Mouse (Mus musculus): ENCODE results near the gene Zfp281.
A peak's percentile ranks its signal among the peaks of the same experiment; 100 is the strongest.

Gene Zfp281

DNA sequence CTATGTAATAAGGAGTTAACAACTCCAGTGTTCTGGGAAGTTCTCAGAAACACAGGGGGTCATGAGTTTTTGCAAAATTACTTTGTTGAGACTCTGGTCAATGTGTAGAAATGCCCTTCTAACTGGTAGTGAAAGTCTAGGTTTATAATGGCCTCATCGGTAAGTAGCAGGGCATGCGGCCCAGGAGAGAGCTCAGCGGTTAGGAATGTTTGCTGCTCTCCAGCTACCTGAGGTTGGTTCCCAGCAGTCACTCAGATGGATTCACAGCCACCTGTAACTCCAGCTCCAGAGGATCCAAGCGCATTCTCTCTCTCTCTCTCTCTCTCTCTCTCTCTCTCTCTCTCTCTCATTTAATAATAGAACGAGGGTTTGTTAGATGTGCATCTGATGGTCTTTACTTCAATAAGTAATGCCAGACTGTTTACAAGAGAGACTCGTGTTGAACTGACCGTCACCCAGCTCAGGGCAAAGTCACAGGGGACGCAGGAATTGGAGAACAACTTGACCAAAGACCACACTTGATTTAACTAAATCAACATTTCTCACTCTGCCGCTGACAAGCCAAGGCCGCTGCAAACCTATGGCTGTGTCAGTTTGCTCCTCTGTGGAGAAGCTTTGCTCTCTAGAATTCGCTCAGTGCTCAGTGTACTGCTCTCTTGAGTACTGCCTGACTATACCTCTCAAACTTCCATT lies 9.8 kb upstream of the Zfp281 start:
- no peak for DNase-seq

DNA sequence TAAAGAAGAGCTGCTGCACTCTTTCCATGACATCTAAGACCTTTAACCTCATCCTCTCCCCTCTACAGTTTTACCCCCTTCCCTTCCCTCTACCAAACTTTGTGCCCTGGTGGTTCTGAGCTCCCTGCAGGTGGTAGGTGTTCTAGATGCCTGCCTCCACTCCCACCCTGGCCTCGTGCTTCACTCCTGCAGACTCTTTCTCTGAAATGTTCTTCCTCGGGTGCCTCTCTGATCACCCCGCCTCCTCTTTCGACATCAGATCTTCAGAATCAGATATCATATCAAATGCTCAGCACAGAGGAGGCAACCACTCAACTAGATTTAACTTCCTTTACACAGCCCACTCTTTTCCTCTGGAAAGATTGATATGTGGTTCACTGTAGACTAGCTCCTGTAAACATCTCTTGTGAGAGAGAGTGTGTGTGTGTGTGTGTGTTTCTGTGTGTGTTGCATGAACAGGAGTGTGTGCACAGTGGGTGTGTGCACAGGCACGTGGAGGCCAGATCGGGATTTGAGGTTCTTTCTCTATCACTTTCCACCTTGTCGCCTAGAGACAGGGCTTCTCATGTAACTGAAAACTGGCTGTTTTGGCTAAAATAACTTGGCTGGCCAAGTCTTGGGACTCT lies 7.4 kb upstream of the Zfp281 start:
- DNase-seq, result no peak

DNA sequence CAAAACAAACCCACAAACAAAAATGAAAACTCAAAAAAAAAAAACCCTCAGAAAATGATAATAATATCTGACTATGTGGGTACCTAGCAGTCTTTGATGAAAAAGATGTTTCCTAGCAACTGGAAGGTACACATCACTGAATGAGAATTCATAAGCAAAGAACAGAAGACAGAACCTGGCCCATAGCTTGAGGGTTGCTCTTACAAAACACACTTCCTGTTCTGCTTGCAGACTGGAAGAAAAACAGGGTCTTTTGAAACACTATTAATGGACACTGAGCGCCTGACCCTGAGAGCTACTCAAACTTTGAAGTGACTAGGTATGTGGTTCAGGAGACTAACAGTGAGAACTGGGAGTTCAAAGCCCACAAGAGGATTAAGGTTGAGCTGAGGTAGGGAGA lies 6.1 kb upstream of the Zfp281 start:
- no peak for DNase-seq

DNA sequence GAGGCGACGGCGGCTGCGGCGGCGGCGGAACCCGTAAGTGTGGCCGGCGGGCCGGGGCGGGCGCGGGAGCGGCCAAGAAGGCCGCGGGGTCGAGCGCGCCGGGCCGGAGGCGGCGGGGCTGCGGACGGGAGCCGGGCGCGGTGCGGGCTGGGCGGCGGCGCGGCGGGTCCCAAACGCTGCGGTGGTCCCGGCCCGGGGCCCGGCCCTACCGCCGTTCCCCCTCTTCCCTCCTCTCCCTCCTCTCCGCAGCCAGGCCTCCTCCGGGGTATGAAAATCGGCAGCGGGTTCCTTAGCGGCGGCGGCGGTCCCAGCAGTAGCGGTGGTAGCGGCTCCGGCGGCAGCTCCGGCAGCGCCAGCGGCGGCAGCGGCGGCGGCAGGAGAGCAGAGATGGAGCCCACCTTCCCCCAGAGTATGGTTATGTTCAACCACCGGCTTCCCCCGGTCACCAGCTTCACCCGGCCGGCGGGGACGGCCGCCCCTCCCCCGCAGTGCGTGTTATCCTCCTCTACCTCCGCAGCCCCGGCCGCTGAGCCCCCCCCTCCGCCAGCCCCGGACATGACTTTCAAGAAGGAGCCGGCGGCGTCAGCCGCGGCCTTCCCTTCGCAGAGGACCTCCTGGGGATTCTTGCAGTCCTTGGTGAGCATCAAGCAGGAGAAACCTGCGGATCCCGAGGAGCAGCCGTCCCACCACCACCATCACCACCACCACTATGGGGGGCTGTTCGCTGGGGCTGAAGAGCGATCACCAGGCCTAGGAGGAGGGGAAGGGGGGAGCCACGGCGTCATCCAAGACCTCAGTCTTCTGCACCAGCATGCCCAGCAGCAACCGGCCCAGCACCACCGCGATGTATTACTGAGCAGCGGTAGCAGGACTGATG lies 556 bp downstream of the Zfp281 start:
- DNase-seq, result peak in 1 of 2 experiments; percentile 48

DNA sequence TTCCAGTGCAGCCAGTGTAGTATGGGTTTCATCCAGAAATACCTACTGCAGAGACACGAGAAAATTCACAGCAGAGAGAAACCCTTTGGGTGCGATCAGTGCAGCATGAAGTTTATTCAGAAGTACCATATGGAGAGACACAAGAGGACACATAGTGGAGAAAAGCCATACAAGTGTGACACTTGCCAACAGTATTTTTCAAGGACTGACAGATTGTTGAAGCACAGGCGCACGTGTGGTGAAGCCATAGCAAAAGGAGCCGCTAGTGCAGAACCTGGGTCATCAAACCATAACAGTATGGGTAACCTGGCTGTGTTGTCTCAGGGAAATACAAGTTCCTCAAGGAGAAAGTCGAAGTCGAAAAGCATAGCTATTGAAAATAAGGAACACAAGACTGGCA lies 1.4 kb downstream of the Zfp281 start:
- DNase-seq, result no peak

DNA sequence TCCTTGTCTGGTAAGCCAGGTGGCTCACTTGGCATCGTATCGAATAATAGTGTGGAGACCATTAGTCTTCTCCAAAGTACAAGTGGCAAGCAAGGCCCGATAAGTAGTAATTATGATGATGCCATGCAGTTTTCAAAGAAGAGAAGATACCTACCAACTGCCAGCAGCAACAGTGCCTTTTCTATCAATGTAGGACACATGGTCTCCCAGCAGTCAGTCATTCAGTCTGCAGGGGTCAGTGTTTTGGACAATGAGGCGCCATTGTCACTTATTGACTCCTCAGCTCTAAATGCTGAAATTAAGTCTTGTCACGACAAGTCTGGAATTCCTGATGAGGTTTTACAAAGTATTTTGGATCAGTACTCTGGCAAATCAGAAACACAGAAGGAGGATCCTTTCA lies 2.1 kb downstream of the Zfp281 start:
- DNase-seq, result no peak

DNA sequence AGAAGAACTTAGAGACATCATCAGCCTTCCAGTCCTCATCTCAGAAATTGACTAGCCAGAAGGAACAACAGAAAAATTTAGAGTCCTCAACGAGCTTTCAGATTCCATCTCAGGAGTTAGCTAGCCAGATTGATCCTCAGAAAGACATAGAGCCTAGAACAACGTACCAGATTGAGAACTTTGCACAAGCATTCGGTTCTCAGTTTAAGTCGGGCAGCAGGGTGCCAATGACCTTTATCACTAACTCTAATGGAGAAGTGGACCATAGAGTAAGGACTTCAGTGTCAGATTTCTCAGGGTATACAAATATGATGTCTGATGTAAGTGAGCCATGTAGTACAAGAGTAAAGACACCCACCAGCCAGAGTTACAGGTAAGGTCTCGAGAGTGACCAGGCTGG lies 2.9 kb downstream of the Zfp281 start:
- DNase-seq, result no peak

DNA sequence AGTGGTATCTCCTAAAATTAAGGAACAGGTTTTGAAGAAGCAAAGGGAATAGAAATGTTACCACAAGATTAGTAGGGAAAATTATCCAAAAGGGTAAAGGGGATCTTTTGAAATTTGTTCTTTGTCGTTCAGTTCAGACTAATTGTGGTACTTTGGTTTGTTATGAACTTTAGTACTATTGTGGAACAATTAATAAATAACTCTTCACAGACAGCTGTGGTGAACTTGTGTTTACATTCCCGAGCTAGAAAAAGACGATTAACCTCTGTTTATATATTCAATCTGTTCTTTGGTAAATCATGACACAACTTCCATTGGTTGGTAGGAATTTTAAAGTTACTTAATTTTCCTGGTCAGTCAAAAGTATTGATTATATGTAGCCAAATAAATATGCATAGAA lies 8.2 kb downstream of the Zfp281 start:
- DNase-seq, result no peak

DNA sequence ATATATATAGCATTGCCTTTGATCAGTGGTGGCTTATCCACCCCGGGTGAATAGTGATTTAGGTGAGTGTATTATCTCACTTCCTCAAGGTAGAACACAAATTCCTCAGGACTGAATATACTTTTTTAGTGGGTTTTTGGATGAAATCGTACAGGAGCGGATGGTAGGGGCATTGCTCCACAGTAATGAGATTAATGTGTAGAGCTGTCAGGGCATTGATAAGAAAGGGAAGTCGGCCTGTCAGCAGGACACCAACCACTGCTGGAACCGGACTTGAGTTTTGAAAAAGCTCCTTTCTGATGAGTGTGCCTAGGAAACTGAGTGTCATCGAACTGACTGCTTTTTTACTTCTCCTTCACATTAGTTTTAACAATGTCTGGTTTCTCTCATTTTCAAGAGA lies 10.9 kb downstream of the Zfp281 start:
- DNase-seq, result no peak

DNA sequence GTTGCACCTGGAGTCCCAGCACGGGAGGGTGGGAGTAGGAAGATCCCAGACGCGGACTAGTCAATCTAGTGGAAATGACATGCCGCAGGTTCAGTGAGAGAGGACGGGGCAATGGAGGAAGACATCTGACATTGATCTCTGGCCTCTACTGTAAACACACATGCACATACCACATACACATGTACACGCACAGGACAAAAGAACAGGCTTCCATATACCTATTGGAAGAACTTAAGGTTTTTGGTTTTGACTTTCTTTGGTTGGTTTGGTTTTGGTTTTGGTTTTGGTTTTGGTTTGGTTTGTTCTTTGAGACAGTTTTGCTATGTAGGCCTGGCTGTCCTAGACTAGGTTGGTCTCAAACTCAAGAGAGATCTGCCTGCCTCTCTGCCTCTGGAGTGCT lies 12.2 kb downstream of the Zfp281 start:
- no peak for DNase-seq

DNA sequence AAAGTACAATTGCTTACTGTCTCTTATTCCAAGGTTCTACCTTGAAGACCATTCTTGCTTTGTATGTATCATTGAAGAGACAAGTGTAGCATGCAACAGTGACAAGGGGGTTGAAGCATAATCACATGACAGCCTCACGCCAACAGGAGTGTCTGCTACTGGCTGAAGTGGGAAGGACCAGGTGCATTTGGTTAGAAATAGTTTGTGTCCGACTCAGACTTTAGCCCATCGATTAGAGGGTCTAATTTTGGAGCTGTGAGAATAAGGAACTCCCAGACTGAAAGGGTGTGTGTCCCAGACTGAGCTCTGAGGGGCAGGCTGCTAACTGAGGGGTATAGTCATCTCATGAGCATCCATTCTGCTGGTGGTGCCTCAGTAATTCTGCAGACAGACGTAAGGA lies 13.0 kb downstream of the Zfp281 start:
- DNase-seq, result no peak

DNA sequence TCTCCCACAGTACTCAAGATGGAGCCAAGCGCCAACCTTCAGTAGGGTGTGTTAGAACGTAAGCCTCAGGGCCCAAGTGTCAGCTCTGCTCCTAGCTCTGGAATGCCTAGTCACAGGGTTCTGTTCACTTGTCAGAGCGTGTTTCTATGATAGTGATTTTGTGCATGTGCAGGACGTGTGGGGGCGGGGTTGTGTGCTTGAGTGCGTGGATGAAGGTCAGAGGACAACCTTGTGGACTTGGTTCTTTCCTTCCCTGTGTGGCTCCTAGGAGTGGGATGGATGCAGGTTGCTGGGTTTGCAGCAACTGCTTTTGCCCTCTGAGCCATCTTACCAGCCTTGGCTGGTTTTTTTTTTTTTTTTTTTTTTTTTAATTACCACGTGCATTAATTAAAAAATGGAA lies 13.5 kb downstream of the Zfp281 start:
- no peak for DNase-seq

DNA sequence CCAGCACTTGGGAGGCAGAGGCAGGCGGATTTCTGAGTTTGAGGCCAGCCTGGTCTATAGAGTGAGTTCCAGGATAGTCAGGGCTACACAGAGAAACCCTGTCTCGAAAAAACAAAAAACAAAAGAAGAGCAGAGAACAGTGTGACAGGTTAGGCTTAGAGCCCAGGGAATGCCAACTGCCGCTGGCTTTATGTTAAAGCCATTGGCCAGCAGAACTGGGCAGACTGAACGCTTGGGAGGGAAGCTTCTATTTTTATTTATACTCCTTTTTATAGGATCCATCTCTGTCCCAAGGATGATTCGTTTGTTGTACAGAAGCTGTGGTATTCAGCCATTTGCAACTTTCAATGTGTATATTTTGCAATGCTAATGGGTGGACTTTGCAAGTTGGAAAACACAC lies 14.0 kb downstream of the Zfp281 start:
- no peak for DNase-seq

DNA sequence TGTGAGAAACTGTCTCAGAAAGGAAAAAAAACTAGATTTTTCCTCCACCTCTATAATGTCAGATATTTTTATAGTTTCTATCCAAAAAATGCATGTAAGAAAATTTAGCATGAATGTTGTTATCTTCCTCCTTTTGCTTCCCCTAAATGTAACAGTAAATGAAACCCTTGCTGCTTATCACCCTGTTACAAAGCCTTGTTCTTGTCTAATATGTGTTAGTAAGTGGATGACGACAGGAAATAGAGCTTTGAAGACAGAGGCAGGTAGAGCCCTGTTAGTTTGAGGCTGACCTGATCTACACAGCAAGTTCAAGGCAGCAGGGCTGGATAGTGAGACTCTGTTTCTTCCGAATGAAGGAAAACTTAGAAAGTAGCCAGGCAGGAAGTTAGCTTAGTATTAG lies 14.5 kb downstream of the Zfp281 start:
- no peak for DNase-seq

DNA sequence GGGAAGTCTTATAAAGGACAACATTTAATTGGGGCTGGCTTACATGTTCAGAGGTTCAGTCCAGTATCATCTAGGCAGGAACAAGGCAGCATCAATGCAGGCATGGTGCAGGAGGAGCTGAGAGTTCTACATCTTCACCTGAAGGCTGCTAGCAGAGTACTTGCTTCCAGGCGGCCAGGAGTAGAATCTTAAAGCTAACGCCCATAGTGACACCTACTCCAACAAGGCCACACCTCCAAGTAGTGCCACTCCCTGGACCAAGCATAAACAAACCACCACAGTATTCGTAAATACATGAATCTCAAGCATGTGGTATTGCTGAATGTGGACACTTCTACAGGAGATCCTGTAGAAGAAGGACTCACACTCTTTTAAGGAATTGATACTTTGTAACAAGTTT lies 18.0 kb downstream of the Zfp281 start:
- no peak for DNase-seq

DNA sequence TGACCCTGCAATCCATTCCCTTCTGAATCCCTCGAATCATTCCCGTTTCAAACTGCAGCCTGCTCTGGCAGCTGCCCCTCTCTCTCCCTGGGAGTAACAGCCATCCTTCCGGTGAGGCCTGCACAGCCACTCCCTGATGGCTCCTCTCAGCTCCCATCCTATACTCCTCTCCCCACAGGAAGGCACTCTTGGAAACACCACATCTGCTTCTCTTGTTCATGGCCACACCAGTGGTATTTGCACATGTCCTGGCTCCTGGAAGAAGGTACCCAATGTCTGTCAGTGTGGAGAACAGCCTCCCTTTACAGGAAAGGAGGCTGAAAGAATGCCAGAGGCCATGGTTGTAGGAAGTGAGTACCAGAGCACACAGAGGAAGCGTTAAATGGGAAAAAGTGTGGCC lies 19.8 kb downstream of the Zfp281 start:
- DNase-seq, result no peak

DNA sequence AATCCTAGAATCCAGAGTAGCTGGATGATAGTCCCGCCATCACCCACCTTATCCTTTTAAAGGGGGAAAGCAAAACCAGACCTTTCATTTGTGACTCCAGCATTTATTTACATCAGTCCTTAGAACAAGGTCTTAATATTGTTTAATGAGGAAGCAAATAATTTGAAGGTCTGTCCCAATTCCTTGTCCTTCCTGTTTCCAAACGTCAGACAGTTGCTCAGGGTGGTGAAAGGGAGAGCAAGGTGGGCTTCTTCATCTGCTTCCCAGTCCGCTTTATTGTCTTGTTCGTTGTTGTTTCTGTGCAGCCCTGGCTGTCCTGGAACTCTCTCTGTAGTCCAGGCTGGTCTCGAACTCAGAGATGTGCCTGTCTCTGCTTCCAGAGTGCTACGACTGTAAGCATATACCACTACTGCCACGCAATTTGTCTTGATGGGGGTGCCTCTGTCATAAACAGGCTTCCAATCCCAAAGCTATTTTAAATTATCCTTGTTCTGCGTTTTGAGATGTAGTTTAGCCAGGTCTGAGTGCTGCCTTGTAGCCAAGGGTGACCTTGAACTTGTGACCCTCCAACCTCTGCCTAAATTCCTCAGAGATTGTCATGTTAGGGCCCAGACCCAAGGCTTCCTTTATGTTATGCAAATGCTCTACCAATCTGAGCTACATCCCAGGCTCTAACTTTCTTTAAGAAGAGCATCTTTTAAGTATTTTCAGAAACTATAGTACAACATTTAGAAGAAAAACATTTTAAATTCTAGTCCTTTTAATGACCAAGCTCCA lies 21.3 kb downstream of the Zfp281 start:
- DNase-seq, result no peak

DNA sequence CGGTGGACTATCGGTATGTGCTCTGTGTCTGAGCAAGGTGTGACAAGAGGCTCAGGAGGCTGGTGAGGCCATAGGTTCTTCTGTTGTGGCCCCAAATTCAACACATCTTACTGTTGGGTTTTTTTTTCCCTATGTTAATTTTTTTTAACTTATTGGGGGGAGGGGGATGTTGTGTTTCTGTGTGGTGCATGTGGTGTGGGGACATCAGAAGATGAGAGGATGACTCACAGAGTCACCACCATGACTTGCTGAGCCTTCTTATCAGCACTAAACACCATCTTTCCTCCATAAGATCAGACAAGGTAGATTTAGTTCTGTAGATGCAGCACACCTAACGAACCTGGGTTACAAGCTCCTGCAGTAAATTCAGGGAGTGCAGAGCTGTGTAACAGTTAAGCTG lies 27.4 kb downstream of the Zfp281 start:
- DNase-seq, result no peak

DNA sequence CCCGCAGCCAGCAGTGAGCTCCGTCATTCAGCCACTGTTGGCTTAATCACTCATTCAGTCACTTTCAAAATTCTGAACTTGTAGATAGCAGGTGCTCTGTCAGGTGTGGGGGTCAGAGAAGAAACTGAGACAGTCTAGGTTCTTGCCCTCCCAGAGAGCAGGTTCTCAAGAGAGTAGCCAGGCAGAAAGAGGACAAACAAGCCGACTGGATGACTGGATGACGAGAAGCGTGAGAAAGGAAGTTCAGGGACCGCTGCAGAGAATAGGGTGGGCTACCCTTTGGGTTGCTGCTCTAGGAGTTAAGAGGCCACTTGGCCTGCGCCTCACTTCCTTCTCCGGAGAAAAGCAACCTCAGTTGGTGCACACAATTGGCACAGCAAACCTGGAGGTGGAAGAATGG lies 28.8 kb downstream of the Zfp281 start:
- no peak for DNase-seq

DNA sequence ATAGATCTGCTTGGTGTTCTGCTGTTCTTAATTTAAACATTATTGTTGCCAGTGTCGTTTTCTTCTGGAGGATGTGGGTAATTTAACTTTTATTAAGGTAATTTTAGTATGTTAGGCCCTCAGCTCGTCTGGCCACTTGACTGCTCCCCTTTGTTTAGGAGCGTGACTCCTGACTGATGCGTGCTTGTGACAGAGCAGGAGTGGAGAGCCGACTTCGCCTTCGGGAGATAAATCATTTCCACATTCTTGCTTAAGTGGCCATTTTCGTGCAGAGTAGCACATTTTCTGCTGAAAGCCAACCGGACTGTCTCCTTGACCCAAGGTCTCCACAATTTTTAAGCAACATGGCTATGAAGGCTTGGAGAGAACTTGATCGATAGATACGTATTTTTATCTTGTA lies 29.7 kb downstream of the Zfp281 start:
- no peak for DNase-seq

DNA sequence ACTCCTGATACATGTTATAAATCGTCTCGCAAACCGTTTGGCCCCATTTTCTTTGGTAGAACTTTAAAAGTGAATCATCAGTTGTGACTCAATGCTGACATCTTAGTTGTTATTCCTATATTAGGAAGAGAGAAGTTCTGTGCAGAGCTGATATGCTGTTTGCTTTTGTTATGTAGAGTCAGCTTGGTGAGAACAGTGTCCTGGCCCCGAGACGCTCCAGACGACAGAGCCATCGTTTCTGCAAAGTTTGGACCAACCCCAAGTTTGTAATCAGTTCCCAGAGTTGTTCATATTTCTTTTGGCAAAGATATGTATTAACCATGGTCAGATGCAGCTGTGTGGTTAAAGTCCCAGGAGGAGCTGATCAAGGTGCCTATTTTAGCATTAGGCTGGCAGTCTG lies 31.9 kb downstream of the Zfp281 start:
- DNase-seq, result no peak

DNA sequence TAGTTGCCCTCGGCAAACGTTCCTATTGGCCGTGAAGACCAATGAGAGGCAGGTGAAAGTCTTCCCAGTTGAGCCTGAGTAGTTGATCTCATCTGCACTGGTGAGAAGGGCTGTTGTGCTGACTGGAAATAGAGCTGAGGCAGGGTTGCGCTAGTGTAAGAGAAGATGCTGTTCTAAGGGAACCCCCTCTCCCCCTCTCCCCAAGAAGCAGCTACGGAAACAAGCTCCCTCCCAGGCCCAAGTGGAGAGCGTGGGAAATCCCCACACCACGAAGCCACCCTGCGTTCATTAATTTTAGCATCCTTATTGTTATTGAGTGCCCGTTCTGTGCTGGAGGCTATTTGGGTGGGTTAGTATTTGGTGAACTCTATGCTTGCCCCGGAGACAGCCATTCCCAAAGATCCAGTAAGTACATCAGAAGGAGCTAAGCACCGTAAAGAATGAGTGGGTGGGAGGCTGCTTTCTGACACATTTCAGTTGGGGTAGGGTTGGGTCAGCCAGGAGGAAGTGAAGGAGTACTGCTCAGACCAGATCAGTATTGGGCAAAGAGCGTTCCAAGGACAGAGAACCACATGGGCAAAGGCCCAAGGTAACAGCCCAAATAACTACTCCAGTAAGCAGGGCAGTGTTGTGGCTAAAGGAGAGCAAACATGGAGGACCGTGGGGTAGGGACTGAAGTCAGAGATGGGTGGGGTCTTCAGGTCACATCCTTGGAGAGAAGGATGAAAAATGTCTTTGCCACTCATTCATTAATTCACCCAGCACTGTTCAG lies 33.9 kb downstream of the Zfp281 start:
- DNase-seq, result no peak

DNA sequence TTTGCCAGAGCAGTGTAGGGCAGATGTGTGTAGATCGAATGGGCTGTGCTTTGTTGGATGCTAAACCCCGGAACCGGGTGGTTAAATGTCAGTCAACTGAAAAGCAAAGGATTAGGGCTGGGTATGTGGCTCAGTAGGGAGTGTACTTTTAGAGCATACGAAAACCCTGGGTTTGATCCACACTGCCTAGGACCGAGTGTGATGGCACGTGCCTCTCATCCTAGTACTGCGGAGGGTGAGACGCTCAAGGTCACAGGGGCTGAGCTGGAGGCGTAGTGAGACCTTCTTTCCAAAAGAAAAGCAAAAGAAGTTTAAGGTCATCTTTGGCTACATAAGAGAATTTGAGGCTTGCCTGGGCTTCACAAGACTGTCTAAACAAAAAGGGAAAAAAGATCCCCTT lies 34.6 kb downstream of the Zfp281 start:
- no peak for DNase-seq

Measured in B cell, adult 2 months (primary cell).